Mouse (Mus musculus) spleen, adult 2 months (tissue): ENCODE data around the gene Sf3a1.

Source experiments
- CTCF ChIP-seq: fragments of 200-500 bp; IDR thresholded peaks from 2 replicates; pipeline ENCODE4 v1.5.1; 2011; ENCODE audit warnings: mild to moderate bottlenecking, inconsistent platforms; ENCODE audit not compliant: insufficient read depth, insufficient read length, insufficient replicate concordance; ENCODE audit errors: extremely low read depth
- POLR2A ChIP-seq: fragments of 200-500 bp; IDR thresholded peaks from 2 replicates; pipeline ENCODE4 v1.6.1; 2011; ENCODE audit warnings: low read depth, low read length, inconsistent platforms

DNA sequence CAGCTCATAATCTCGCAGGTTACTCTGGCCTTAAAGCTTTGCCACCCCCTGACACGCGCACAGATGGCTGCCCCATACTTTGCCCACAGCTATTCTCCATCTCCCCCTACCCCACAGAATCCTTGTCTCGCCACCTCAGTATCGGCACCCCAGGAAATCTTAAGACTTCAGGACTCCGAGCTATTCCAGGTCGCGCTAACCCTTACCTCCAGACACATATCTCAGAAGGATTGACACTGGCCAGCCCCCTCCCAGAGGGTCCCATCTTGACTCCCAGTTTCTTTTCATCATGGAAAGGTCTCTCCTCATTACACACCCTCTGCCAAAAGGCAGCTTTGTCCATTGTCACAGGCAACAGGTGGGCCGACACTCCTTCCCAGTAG is 27.2 kb downstream of the Sf3a1 start:
- TF ChIP-seq POLR2A, result no peak
- no peak for TF ChIP-seq CTCF
